Mouse (Mus musculus): ENCODE measurements around the gene Sema5b.

GRCm38 (mm10) chr16:35549354-35549753 is 8.4 kb downstream of the Sema5b start:
- no peak for TF ChIP-seq CTCF (IDR thresholded peaks at IDR 0.05; ENCODE audit: control insufficient read depth, insufficient read depth, insufficient replicate concordance, low read depth, low read length)
- TF ChIP-seq POLR2A (IDR thresholded peaks at IDR 0.05; ENCODE audit: control insufficient read depth, low read depth, low read length) = no peak

Measured in testis, adult 2 months (tissue).